Mouse (Mus musculus) heart, adult 2 months (tissue): ENCODE measurements around the gene Ushbp1.

Source experiments
- CTCF ChIP-seq: fragments of 200-600 bp; IDR thresholded peaks from 2 replicates; pipeline ENCODE4 v1.8.1; 2022; ENCODE audit warnings: antibody characterized with exemption, mild to moderate bottlenecking, moderate library complexity
- EP300 ChIP-seq: fragments of 200-500 bp; IDR thresholded peaks from 2 replicates; pipeline ENCODE4 v1.6.1; 2011; ENCODE audit warnings: low read depth, low read length, control low read depth; ENCODE audit not compliant: insufficient read depth
- POLR2A ChIP-seq: fragments of 200-500 bp; IDR thresholded peaks from 2 replicates; pipeline ENCODE4 v1.6.1; 2011; ENCODE audit warnings: mild to moderate bottlenecking, low read depth, low read length, control low read depth; ENCODE audit not compliant: insufficient read depth

- no peak for TF ChIP-seq EP300
- TF ChIP-seq CTCF = no peak
- TF ChIP-seq POLR2A = no peak
Observed at GRCm38 (mm10) chr8:71408231-71408630, 12.6 kb upstream of the Ushbp1 start.
